Mouse (Mus musculus) erythroblast, embryonic 14.5 days (primary cell): Measurements from ENCODE around the gene Nmrk1. TPM values are rescaled to one million over a fixed set of nuclear protein-coding genes. Genes with fewer than 3 reads are reported as not detected.

Experiments
- H3K27me3 ChIP-seq: 2 replicates; pipeline ENCODE4 v1.6.1; 2012; ENCODE audit warnings: inconsistent platforms; ENCODE audit not compliant: control insufficient read depth
- H3K36me3 ChIP-seq: 2 replicates; pipeline ENCODE4 v1.6.1; 2012; ENCODE audit warnings: mild to moderate bottlenecking, inconsistent platforms; ENCODE audit not compliant: control insufficient read depth
- H3K4me1 ChIP-seq: 2 replicates; pipeline ENCODE4 v1.6.1; 2012; ENCODE audit warnings: inconsistent platforms; ENCODE audit not compliant: control insufficient read depth
- H3K4me3 ChIP-seq: replicated peaks from 2 replicates; pipeline ENCODE3; 2012; ENCODE audit warnings: moderate library complexity, mild to moderate bottlenecking, inconsistent platforms
- H3K9me3 ChIP-seq: 2 replicates; pipeline ENCODE4 v1.6.1; 2012; ENCODE audit warnings: low read length, inconsistent platforms, mixed read lengths; ENCODE audit not compliant: control insufficient read depth
- GATA1 ChIP-seq: IDR thresholded peaks from 2 replicates; pipeline ENCODE4 v1.6.1; 2012; ENCODE audit warnings: low read length, inconsistent platforms, mixed read lengths
- TAL1 ChIP-seq: IDR thresholded peaks from 3 replicates; pipeline ENCODE4 v1.6.1; 2012; ENCODE audit warnings: low read length, inconsistent platforms, mixed read lengths
- polyA plus RNA-seq: library from polyadenylated mRNA; stranded (reverse); fragments of >175 nt; gene quantifications from 2 replicates; pipeline ENCODE4 v1.2.3, GENCODE M21; 2012

The Nmrk1 gene
- polyA plus RNA-seq, 1 experiment: not detected

DNA sequence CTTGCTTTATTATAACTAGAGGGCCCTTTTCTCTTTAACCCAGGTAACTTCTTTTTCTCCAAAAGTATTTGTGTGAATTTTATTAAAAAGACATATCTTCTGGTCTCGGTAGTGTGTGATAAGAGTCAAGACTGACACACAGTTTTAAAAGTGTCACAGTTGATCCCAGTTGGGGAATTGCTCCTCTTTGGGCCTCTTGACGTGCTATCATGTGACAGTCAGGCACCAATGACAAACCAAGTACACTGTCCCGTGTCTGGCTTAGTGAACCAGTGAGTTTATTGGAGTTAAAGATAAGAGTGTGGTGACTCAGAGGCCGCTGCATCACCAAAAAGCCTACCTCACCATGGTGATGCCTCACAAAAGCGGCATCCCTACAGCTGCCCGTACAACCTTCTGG is 12.3 kb downstream of the Nmrk1 start:
- H3K4me3 ChIP-seq: no peak overlapping the region
- no peaks in the 10 kb centered on the region for H3K27me3 ChIP-seq
- H3K4me1 ChIP-seq: peaks cover 57% of the 10 kb centered on the region
- no peaks in the 10 kb centered on the region for H3K9me3 ChIP-seq
- TF ChIP-seq TAL1 (no peak), GATA1 (no peak)
- H3K36me3 ChIP-seq: peaks cover 5% of the 10 kb centered on the region; the same call in 1 of the 2 replicates

DNA sequence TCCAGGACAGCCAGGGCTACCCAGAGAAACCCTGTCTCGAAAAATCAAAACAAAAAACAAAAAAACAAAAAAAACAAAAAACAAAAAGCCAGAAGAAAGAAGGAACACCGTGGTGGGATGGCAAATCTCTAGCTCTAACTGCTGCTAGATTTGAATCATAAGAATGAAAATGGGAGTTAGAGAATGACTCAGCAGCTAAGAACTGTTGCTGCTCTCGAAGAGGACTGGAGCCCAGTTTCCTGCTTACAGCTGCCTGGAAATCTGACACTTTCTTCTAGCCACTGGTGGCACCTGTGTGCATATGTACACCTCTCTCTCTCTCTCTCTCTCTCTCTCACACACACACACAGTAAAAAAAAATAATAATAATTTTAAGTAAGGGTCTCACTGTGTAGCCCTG is 14.6 kb downstream of the Nmrk1 start:
- Histone ChIP-seq H3K36me3 (peaks cover 8% of the 10 kb centered on the region), H3K9me3 (no peaks in the 10 kb centered on the region), H3K4me3 (no peak overlapping the region), H3K27me3 (no peaks in the 10 kb centered on the region), H3K4me1 (peaks cover 80% of the 10 kb centered on the region)
- TF ChIP-seq TAL1: no peak
- no peak for TF ChIP-seq GATA1

DNA sequence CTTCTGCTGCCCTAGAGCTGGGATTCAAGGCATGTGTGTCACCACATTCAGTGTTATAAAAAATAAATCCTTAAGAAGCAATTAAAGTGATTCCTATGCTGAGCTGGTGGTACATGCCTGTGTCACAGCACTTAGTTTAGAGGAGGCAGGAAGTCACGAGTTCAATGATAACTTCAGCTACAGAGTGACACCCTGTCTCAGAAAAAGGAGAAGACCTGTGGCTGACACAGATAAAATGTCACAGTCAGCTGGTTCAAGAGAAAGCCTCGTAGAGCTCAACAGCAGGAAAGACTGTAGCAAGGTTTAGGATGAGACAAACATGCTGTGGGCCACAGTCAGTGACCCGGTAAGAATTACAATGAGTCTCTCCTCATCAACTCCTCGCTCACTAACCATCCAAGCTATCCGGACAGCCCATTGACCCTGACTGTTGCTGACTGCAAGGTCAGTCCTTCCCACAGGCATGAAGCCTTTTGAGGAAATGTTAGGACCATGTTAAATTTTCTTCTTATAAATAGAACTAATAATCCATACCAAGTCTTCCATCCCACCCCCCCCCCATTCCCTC is 15.2 kb downstream of the Nmrk1 start:
- TF ChIP-seq GATA1 (no peak), TAL1 (peak; percentile 32; the same call in 1 of the 3 replicates)

DNA sequence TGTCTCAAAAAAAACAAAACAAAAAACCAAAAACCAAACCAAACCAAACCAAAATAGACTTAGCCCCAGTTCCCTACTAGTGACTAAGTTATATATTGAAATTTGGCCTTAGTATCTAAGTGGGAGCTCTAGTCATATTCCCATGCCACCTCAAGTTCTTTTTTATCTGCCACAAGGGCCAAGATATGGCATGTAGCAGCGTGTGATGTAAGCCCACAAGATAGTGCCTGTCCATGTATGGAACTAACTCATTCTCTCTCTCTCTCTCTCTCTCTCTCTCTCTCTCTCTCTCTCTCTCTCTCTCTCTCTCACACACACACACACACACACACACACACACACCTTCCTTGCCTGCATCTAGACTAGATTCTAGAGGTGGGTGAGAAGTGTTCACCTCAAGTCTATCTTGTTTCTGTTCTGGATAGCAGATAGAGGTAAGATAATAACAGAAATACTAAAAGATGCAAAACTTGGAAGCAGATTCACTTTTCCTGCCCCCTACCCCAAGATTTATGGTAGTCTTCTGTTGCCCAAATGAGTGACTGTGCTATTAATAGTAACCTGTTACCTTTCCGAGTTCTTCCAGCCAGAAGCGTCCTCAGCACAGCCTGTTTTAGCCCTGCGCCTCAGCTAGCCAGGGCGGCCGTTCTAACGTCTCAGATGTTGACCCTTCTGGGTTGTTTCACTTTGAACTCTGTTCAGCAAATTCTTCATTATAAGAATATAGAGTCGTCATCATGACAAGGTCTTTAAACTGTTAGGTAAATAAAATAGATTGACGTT is 16.2 kb downstream of the Nmrk1 start:
- H3K36me3 ChIP-seq: peaks cover 6% of the 10 kb centered on the region
- no peaks in the 10 kb centered on the region for H3K27me3 ChIP-seq
- H3K4me3 ChIP-seq: no peak overlapping the region
- no peak for TF ChIP-seq GATA1
- no peak for TF ChIP-seq TAL1
- no peaks in the 10 kb centered on the region for H3K9me3 ChIP-seq
- peaks cover 81% of the 10 kb centered on the region for H3K4me1 ChIP-seq

More for the DNA sequence above, 15.2 kb downstream of the Nmrk1 start:
- peaks cover 81% of the 10 kb centered on the region for H3K4me1 ChIP-seq
- no peaks in the 10 kb centered on the region for H3K27me3 ChIP-seq
- no peaks in the 10 kb centered on the region for H3K9me3 ChIP-seq
- peaks cover 6% of the 10 kb centered on the region for H3K36me3 ChIP-seq
- H3K4me3 ChIP-seq: no peak overlapping the region

DNA sequence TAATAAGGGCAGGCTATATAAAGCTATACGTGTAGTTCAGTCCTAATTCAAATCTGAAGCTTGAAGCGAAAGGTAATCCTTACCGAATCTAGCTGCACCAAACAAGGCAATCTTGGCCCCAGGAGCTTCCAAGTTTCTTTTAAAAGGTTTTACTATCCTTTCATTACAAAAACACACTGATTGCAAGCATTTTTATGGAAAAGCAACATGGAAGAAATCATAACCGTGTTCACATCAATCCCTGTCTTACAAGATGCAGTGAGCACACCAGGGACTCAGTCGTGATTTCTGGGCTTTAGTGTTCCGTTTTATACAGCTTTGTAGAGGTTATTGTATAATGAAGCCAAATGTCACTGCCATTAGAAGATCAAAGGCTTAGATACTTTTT is 16.8 kb downstream of the Nmrk1 start:
- TF ChIP-seq TAL1 (no peak), GATA1 (no peak)
- peaks cover 6% of the 10 kb centered on the region for H3K36me3 ChIP-seq
- no peaks in the 10 kb centered on the region for H3K27me3 ChIP-seq
- H3K4me1 ChIP-seq: peaks cover 79% of the 10 kb centered on the region
- no peaks in the 10 kb centered on the region for H3K9me3 ChIP-seq
- H3K4me3 ChIP-seq: no peak overlapping the region

DNA sequence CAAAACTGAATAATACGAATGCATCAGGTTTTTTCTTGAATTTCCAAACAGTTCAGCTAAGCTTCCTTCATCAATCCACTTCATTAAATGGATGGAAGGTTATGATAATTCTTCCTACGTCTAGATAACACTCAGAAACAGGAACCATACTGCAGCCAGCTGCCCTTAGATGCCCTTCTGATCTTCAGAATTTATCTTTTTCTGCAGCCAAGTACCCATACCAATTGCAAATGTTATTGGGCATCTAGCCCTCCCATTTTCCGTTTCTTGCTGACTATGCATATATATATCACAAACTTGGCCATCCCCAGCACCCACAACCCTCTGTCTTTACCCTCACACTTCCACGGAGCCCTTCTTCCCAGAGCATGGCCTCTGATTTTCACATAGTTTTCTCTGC is 18.2 kb downstream of the Nmrk1 start:
- no peak for TF ChIP-seq GATA1
- no peak for TF ChIP-seq TAL1
- no peak overlapping the region for H3K4me3 ChIP-seq
- H3K36me3 ChIP-seq: peaks cover 4% of the 10 kb centered on the region
- no peaks in the 10 kb centered on the region for H3K9me3 ChIP-seq
- H3K4me1 ChIP-seq: peaks cover 74% of the 10 kb centered on the region
- no peaks in the 10 kb centered on the region for H3K27me3 ChIP-seq

DNA sequence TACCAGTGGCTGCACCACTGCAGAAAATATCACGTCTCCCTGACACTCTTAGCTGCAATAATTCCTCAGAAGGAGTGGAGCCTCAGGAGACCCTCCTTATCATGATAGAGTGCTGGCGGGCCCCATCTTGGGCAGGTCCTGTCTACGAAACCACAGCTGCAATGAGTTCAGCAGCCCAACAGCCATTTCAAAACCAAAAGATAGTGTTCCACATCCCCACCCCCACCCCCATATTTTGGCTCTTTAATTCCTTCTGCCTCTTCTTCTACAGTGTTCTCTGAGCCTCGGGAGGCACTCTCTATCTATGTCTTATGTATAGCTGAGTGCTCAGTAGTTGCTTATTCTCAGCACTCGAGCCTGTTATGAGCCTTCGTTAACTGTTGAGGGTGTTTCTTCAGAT is 18.7 kb downstream of the Nmrk1 start:
- no peak for TF ChIP-seq GATA1
- no peak for TF ChIP-seq TAL1
- no peaks in the 10 kb centered on the region for H3K9me3 ChIP-seq
- peaks cover 3% of the 10 kb centered on the region for H3K36me3 ChIP-seq
- peak overlapping the region; percentile 4 for H3K4me3 ChIP-seq
- H3K27me3 ChIP-seq: no peaks in the 10 kb centered on the region
- peaks cover 69% of the 10 kb centered on the region for H3K4me1 ChIP-seq

DNA sequence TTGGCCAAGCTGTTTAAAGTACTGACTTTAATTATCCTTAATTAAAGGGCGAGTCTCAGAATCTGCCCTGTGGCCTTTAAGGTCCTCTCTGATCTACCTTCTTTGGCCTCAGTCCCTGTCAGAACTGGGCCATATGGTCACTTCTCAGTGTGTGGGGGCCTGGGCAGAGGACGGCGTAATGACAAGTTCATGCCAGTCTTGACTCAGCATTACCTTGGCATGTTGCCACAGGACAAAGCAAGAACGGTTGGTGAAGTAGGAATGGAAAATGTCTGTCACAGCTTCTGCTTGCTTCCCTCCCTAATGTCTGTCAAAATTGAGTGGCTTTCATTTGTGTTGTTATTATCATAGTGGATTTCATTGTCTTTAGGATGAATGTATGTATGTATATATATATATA is 20.8 kb downstream of the Nmrk1 start:
- no peak for TF ChIP-seq GATA1
- no peak for TF ChIP-seq TAL1
- peaks cover 3% of the 10 kb centered on the region for H3K36me3 ChIP-seq
- no peaks in the 10 kb centered on the region for H3K9me3 ChIP-seq
- H3K27me3 ChIP-seq: no peaks in the 10 kb centered on the region
- peaks cover 49% of the 10 kb centered on the region for H3K4me1 ChIP-seq
- H3K4me3 ChIP-seq: no peak overlapping the region

DNA sequence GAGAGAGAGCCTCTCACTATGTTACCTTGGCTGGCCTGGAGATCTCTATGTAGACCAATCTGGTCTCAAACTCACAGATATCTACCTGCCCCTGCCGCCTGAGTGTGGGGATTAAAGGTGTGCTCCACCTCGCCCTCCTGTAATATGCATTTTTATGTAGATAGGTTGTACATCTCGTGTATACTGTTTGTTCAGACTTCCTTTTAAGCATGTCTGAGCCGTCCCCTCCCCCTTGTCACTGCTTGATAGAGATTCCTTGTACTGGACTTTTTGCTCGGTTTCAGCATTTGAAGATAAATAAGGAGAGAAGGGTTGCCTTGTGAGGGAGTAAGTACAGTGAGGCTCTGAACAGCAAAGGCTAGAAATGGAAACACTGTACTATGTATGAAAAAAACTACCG is 21.3 kb downstream of the Nmrk1 start:
- Histone ChIP-seq H3K4me3 (no peak overlapping the region), H3K9me3 (no peaks in the 10 kb centered on the region), H3K27me3 (no peaks in the 10 kb centered on the region), H3K4me1 (peaks cover 44% of the 10 kb centered on the region), H3K36me3 (peaks cover 3% of the 10 kb centered on the region)
- TF ChIP-seq GATA1: no peak
